Mouse (Mus musculus) thymus, adult 2 months (tissue): ENCODE data around the gene Tmem151b. TPM values are rescaled to one million over a fixed set of nuclear protein-coding genes. Genes with fewer than 3 reads are reported as not detected.

Experiments
- DNase-seq: peaks from one replicate; pipeline ENCODE4 v3.0.0; 2021
- H3K27ac ChIP-seq: fragments of 200-500 bp; 2 replicates; pipeline ENCODE4 v1.5.1; 2012; ENCODE audit warnings: low read length, control low read depth; ENCODE audit not compliant: control insufficient read depth, insufficient read depth
- H3K27me3 ChIP-seq: fragments of 200-500 bp; 2 replicates; pipeline ENCODE4 v1.6.1; 2012; ENCODE audit warnings: mild to moderate bottlenecking, low read length, moderate library complexity, mixed read lengths; ENCODE audit not compliant: control insufficient read depth, insufficient read depth
- H3K36me3 ChIP-seq: fragments of 200-500 bp; 2 replicates; pipeline ENCODE4 v1.6.1; 2012; ENCODE audit warnings: mild to moderate bottlenecking, low read length, moderate library complexity; ENCODE audit not compliant: control insufficient read depth, insufficient read depth
- H3K4me1 ChIP-seq: fragments of 200-500 bp; replicated peaks from 2 replicates; pipeline ENCODE4 v1.6.1; 2012; ENCODE audit warnings: low read length; ENCODE audit not compliant: control insufficient read depth, insufficient read depth
- H3K4me3 ChIP-seq: fragments of 200-500 bp; 2 replicates; pipeline ENCODE4 v1.5.1; 2012; ENCODE audit warnings: mild to moderate bottlenecking, low read length, control low read depth, moderate library complexity; ENCODE audit not compliant: control insufficient read depth, insufficient read depth
- CTCF ChIP-seq: fragments of 200-500 bp; IDR thresholded peaks from 2 replicates; pipeline ENCODE4 v1.5.1; 2012; ENCODE audit warnings: mild to moderate bottlenecking, control low read depth, low read length, moderate library complexity, borderline replicate concordance; ENCODE audit not compliant: control insufficient read depth, poor library complexity, insufficient read depth; ENCODE audit errors: extremely low read depth
- POLR2A ChIP-seq: fragments of 200-500 bp; IDR thresholded peaks from 2 replicates; pipeline ENCODE4 v1.6.1; 2012; ENCODE audit warnings: mild to moderate bottlenecking, low read length, control low read depth, moderate library complexity; ENCODE audit not compliant: control insufficient read depth, poor library complexity, insufficient read depth; ENCODE audit errors: extremely low read depth
- WGBS: fragments of 180-500 bp; shearing (Covaris S2); methylation state at CpG from one replicate; pipeline ENCODE4 v1.1.7; 2018; 5-methylcytosine and 5-hydroxymethylcytosine counted together
- polyA plus RNA-seq: library from polyadenylated mRNA; depleted of rRNA; stranded (reverse); fragments of >200 nt; gene quantifications from 2 replicates; pipeline ENCODE4 v1.2.3, GENCODE M21; 2012

The Tmem151b gene
- polyA plus RNA-seq, 1 experiment: 44.6 TPM

DNA sequence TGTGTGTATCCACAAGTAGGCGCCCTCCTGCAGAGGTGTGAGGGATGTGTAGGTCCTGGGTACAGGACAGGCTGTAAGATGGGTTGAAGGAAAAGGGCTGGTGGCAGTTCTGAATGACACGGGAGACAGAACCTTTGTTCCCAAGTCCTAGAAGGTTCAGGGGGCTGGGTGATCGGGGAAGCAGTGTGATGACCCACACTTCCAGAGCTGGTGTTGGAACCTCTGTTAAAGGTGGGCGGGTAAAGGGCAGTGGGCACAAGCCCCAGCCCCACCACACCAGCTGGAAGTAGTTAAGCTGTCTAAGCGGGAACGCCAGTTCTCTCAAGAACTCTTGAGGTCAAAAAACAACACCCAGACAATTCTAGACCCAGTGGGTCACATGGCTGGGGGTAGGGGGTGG is 40.9 kb upstream of the Tmem151b start:
- 95% methylated on average over 6 of the region's 6 CpGs for WGBS
- TF ChIP-seq POLR2A (no peak), CTCF (no peak)
- Histone ChIP-seq H3K27ac (no peak overlapping the region), H3K4me3 (no peak overlapping the region), H3K36me3 (peaks cover 11% of the 10 kb centered on the region), H3K4me1 (peaks cover 36% of the 10 kb centered on the region), H3K27me3 (no peaks in the 10 kb centered on the region)
- no peak for DNase-seq

DNA sequence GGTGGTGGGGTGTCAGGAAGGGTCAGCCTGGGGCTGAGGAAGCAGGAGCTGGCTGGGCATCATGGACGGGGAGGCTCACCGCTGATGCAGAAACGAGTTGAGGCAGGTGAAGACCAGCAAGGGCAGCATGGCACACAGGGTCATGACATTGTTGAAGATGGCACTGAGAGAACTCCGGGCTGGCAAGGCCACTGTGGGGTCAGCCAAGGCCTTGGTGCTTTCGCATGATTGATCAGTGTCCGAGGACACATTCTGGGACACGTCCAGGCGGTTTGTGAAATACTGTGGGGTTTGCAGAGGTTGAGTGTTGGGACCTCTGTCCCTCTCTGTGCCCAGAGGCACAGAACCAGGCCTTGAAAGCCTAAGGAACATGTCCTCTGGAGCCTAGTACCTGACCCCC is 40.4 kb upstream of the Tmem151b start:
- TF ChIP-seq CTCF (no peak), POLR2A (no peak)
- Histone ChIP-seq H3K4me1 (peaks cover 35% of the 10 kb centered on the region), H3K36me3 (peaks cover 11% of the 10 kb centered on the region), H3K27me3 (no peaks in the 10 kb centered on the region), H3K4me3 (no peak overlapping the region), H3K27ac (no peak overlapping the region)
- DNase-seq: no peak
- 98% methylated on average over 8 of the region's 8 CpGs for WGBS

DNA sequence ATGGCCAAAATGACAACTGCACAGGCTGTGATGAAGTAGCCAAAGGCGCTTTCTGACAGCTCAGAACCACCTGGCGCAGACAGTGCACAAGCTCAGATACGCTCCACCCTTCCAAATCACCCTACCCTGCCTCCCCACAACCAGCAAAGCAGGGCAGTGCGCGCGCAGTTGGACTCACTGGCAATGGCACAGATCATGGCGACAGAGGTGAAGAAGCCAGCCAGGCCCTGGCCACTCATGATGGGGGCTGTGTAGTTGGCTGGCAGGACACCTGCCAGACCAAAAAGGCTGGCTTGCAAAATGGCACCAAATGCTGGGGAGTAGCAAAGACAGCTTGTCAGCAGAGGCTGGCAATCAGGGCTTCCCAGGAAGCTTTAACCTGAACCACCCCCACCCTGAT is 39.8 kb upstream of the Tmem151b start:
- Histone ChIP-seq H3K27ac (no peak overlapping the region), H3K27me3 (no peaks in the 10 kb centered on the region)
- whole genome bisulfite sequencing: over 99% methylated on average over 7 of the region's 7 CpGs

DNA sequence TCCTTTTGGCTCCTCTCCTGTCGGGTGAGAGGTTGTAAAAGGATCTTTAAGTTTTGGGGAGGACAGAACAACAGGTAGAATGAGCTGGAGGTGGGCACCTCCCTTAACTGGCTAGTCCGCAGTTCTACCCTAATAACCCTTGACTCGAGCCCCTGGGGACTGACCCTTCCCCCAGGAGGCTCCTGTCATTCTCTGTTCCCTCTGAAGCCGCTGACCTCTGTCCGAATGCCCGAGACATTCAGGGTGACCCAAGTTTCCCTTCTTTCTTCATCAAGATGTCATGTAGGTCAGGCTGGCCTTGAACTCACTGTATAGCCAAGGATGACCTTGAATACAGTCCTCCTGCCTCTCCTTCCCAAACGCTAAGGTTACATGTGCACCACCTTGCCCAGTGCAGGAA is 38.9 kb upstream of the Tmem151b start:
- Histone ChIP-seq H3K4me3 (no peak overlapping the region), H3K27ac (no peak overlapping the region), H3K4me1 (peaks cover 22% of the 10 kb centered on the region), H3K36me3 (peaks cover 11% of the 10 kb centered on the region), H3K27me3 (no peaks in the 10 kb centered on the region)
- DNase-seq: no peak
- WGBS: 99% methylated on average over 7 of the region's 7 CpGs
- TF ChIP-seq POLR2A: no peak
- no peak for TF ChIP-seq CTCF

More for the DNA sequence above, 39.8 kb upstream of the Tmem151b start:
- peaks cover 30% of the 10 kb centered on the region for H3K4me1 ChIP-seq
- H3K36me3 ChIP-seq: peaks cover 11% of the 10 kb centered on the region
- DNase-seq: no peak
- no peak for TF ChIP-seq POLR2A
- 0 out of 2 replicates have a peak, but pooled peaks have one; percentile 17 for TF ChIP-seq CTCF
- H3K4me3 ChIP-seq: no peak overlapping the region

DNA sequence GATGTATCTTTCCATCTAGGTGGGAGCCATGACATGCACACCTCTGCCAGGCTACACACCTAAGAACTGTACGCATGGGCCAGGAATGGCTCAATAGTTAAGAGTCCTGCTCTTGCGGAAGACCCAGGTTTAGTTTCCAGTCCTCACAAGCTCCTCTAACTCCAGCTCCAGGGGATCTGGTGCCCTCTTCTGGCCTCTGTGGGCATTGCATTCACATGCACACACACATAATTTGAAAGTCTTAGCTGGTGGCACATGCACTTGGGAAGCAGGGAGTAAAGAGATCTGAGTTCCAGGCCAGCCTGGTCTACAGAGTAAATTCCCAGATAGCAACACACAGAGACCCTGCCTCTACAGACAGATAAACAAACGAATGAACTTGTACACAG is 37.0 kb upstream of the Tmem151b start:
- no peak for DNase-seq
- TF ChIP-seq POLR2A (no peak), CTCF (no peak)

DNA sequence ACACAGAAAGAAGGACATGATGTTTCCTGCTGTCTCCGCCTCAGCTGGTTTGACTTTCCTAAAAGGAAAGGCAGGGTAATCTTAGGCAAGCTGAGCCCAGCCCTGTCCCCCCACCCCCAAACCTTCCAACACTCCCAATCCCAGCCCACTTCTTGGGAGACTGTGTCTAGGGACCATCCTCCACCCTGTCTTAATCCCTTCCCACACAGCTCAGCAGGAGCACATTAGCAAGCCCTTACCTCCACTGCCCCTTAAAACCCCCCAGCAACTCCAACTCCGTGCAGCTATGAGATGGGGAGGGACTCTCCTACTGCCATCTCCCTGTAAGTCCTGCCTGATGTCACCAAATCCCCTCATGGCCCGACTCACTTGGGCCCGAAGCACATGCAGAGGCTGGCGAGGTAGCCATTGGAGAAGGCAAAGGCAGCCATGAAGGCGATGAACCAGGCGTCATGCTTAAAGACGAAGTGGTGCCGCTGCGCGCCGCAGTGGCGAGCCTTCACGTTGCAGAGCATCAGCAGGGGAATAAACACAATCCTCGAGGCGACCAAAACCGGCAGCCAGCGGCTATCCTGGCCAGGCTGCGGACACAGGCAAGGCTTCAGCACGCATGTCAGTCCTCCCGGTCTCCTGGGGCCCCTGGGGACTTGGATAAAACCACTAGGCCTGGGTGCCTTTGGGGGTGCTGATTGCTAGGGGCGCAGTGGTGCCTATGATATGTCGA is 36.4 kb upstream of the Tmem151b start:
- Histone ChIP-seq H3K27ac (no peak overlapping the region), H3K36me3 (peaks cover 11% of the 10 kb centered on the region), H3K4me3 (no peak overlapping the region), H3K27me3 (no peaks in the 10 kb centered on the region), H3K4me1 (peaks cover 3% of the 10 kb centered on the region)
- DNase-seq: no peak
- 94% methylated on average over 23 of the region's 23 CpGs for WGBS
- TF ChIP-seq POLR2A (no peak), CTCF (no peak)

More for the DNA sequence above, 37.0 kb upstream of the Tmem151b start:
- 97% methylated on average over 3 of the region's 3 CpGs for WGBS
- no peaks in the 10 kb centered on the region for H3K27me3 ChIP-seq
- H3K4me3 ChIP-seq: no peak overlapping the region
- peaks cover 11% of the 10 kb centered on the region for H3K36me3 ChIP-seq
- no peak overlapping the region for H3K27ac ChIP-seq
- peaks cover 2% of the 10 kb centered on the region for H3K4me1 ChIP-seq

DNA sequence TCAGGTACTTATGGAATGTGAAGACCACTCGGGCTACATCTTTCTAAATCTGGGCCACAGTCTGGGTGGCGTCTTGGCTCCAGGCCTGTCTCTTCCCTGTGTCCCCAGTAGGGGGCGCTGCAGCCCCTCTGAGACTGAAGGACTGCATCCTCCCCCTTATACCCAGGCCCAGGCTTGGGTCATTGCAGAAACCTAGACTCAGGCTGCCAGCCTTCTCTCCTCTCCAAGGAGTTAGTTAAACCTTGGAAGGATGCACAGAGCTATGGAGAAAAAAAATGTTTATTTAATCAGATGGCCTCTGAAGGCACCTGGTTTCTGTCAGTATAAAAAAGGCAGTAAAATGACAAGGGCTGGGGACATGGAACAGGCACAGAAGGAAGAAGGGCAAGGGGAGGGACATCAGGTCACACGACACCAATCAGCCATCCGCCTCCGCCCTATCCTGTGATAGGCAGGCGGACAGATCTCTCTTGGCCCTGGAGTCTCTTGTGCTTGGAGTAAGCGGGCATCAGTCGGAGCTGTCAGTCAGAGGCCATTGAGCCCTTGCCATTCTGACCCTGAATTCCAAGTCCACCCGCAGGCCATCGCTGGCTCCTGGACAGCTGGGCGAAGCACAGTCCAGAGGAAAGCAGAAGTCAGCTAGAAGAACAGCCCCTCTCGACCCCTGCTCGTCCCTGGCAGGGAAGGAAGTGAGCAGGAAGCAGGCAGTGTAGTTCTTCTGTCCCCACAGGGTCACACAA is 35.6 kb upstream of the Tmem151b start:
- peaks cover 11% of the 10 kb centered on the region for H3K36me3 ChIP-seq
- H3K4me3 ChIP-seq: no peak overlapping the region
- DNase-seq: peak; percentile 80
- TF ChIP-seq CTCF (peak; percentile 95), POLR2A (no peak)
- peaks cover 5% of the 10 kb centered on the region for H3K4me1 ChIP-seq
- H3K27ac ChIP-seq: no peak overlapping the region
- 63% methylated on average over 14 of the region's 14 CpGs for WGBS
- H3K27me3 ChIP-seq: no peaks in the 10 kb centered on the region
